9 mouse cellular contexts compared by ENCODE assay signal in the genomic region with DNA sequence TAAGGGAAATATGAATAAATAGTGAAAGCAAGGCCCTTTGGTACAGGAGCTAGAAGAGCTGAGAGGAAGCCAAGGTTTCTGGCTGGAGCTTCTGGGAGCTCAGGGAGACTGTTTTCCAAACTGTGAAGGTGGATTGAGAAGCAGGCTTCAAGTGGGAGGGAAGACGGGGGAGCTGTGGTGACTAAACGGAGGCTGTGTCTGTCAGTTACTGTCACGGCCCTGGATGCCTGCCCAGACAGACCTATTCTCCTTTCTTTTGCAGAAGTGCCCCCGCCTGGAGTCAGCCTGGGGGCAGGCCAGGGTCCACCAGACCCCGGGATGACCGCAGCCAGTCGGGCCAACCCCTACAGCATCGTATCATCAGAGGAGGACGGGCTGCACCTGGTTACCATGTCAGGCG. TPM values are rescaled to one million over a fixed set of nuclear protein-coding genes. Genes with fewer than 3 reads are reported as not detected.
A peak's percentile ranks its signal among the peaks of the same experiment; 100 is the strongest.
DNase-seq lines count a peak whose midpoint lies in the region.
"Had no signal": no experiment of that assay in that cellular context is flagged by ENCODE, and none has a peak within 500 bp of the region (broad histone marks: within the 10 kb centered on the region; RNA-seq: fewer than 3 reads in every experiment).

No protein-coding gene starts in this region.

- peak; percentile 58 for DNase-seq in adrenal gland, postnatal 14 days
- DNase-seq in adrenal gland, postnatal 4 days (ENCODE audit: low spot score in 2 of 2) = no peak
- peak; percentile 25 for DNase-seq in layer of hippocampus, adult 11-12 months (ENCODE audit: low spot score)
- no peak for DNase-seq in layer of hippocampus, adult 9-10 months (ENCODE audit: low spot score)
- DNase-seq in layer of hippocampus, postnatal 14 days (ENCODE audit: low spot score in 2 of 2) = peak; percentile 16 to 17
- peak; percentile 72 for DNase-seq in right cerebral cortex, postnatal 25 days
- no peak for DNase-seq in spleen, adult 18-20 months
- no peak for DNase-seq in kidney, adult 11 months
- DNase-seq: kidney, postnatal 10 days had no signal

RNA-seq across cellular contexts. Expression of a gene that starts 46.5 kb away (rescaled TPM):
- total RNA-seq in adrenal gland, postnatal 14 days (2021) = 1.5 and 1.6 TPM in 2 replicates
- 1 to 10 TPM; 3.5 to 3.6 TPM for total RNA-seq in adrenal gland, postnatal 4 days (2021)
- 1 to 10 TPM; 7.1 to 8.0 TPM for total RNA-seq in layer of hippocampus, postnatal 14 days (2021)

RNA-seq across cellular contexts. Expression of a gene that starts 57.7 kb away (rescaled TPM):
- 0.85 and 3.9 TPM in 2 replicates for total RNA-seq in adrenal gland, postnatal 14 days (2021)
- total RNA-seq in adrenal gland, postnatal 4 days (2021) = 1 to 10 TPM in 1 of 2 experiments, under 1 TPM in 1; 0.67 to 1.4 TPM
- total RNA-seq in layer of hippocampus, postnatal 14 days (2021) = 1 to 10 TPM in 1 of 2 experiments, under 1 TPM in 1; 0.99 to 1.4 TPM

Comparison
In these comparisons a context has a peak if more than half of its experiments do, and no peak if none do; other contexts are left out.
1. DNase-seq: peak in adrenal gland, postnatal 14 days (single experiment), layer of hippocampus, adult 11-12 months (single experiment), layer of hippocampus, postnatal 14 days (2 of 2) and right cerebral cortex, postnatal 25 days (single experiment); none in adrenal gland, postnatal 4 days (0 of 2), layer of hippocampus, adult 9-10 months (single experiment), spleen, adult 18-20 months (0 of 2) and kidney, adult 11 months (single experiment).